Mouse (Mus musculus) cerebellum, adult 9-11 months (tissue): Measurements from ENCODE around the gene Hmgcs1.
A peak's percentile ranks its signal among the peaks of the same experiment; 100 is the strongest.
"Not testable (repeated sequence)": the region's sequence is repeated elsewhere in the genome, so short reads cannot be mapped to it uniquely, and the experiment has no call there.

Experiments used
- DNase-seq: peaks from one replicate; pipeline ENCODE4 v3.0.0; 2022

The Hmgcs1 gene

DNA sequence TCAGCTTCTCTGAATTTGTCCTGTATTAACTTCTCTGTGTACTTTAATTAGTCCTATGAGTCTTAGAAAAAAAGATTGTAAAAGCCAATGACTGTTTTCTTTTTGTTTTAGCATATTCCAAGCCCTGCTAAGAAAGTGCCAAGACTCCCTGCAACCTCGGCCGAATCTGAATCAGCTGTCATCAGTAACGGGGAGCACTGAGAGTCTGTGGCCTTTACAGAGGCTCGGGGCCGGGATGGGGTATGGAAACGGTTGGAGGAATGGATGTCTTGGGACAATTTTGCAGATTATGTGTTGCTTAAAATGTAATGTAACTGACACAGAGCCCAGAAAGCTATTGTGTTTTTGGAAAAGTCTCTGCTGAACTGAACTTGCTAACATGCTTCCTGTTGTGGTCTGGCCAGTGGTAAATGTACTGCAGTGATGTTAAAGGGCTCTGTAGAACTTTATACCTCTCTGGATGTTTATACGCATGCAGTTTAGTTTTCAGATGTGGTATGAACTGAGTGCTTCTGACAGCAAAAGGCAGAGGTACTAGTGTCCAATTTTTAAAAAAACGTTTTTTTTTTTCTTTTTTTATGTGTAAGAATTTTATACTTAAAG, 16.2 kb downstream of the Hmgcs1 start:
- DNase-seq, result not testable (repeated sequence)

DNA sequence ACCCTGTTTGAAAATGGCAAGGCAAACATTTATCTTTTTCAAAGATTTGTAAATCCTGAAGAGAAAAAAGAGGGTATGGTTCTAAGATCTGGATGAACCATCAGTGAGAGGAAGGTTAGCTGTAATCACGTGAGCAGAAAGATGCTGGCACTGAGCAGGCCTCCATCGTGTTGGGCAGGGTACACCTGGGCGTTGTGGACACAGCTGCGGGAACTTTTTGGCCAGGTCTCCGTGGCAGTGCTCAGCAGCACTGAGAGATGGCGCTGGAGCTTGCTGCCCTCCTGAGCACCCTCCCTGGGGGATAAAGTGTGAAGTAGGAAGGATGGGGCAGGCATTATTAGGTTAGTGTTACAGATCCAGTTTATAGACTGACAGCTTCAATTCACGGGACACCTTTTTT, 16.8 kb downstream of the Hmgcs1 start:
- DNase-seq, result no peak

DNA sequence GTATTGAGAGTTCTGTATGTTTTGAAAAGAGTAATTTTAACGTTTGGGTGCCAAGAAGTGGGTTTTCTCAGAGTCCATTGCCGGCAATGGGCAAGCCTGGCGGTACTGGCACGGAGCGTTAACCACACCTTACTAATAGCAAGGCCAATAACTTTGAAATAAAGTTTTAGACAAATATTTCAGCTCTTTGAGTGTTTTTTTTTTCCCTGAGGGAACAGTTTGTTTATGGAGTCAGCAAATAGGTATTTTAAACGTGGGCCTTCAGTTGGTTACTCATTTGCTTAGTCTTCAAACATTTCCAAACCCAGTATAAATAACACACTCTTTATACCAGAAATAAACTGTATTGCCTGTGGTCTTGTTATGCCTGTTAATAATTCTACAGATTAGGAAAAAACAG, 17.7 kb downstream of the Hmgcs1 start:
- DNase-seq, result no peak

DNA sequence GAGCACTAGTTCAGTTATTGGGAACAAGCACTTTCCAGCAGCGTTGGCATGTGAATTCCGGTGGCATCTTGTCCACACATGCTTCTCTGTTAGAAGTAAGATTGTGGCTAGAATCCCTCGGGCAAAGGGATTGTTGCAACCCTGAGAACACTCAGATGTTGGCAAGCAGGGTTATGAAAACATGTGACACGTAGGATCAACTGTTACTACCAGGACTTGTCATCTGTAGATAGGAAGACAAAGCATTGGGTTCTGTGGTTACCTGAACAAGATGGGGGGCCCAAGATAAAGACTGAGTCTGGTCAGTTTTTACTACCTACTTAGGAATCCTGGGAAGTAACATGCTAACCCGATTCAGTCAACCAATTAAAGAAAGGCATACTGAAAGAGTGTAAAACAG, 18.8 kb downstream of the Hmgcs1 start:
- no peak for DNase-seq

DNA sequence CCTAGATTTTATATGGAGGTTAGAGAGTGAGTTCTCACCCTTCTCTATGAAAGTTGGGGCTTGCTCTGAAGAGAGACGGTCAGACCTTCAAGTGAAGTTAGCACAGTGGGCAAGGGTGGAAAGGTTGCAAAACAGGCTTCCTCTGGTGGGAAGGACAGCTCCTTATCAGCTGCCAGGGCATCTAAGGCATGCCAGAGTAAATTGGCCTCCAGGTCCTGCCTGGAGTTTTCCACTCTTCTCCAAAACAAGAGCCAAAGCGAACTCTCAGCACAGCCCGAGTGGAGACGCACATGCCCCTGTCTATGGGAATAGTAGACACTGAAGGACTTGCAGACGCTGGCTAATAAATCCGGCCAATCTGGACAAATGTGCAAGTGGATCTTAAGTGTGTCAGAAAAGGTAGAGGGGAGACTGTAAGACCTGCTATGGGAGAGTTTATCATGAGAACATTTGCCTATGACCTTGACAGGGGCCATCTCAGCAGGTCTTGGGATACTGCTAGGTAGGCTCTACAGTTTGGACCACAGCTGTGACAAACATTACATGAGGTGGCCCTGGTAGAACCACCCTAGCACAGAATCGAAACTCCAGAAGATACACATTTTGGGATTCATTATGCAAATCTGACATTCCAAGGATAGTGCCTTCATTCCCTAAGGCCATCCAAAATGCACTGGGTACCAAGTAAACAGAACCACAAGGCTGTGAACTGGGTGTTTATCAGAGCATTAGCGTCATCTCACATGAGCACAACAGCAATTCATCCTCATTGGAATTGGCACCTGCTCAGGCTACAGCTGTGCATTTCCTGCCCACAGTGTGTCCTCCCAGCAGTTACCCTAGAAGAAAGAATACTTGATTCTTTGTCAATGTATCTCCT, 19.4 kb downstream of the Hmgcs1 start:
- DNase-seq, result no peak

DNA sequence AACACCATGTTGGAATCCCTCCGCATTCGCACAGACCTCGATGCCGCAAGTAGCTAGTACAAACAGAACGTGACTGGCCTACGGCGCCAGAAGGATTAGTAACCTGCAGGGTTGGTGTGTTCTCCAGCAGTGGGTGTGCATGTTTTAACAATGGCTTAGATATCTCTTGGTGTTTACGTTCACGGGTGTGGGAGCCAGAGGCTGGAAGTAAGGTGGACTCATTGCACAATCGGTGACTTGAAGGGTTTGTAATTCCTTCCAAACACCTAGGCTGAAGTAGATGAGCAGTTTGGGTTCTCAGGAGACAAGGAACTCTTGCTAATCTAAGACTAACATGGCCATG, 20.1 kb downstream of the Hmgcs1 start:
- no peak for DNase-seq

DNA sequence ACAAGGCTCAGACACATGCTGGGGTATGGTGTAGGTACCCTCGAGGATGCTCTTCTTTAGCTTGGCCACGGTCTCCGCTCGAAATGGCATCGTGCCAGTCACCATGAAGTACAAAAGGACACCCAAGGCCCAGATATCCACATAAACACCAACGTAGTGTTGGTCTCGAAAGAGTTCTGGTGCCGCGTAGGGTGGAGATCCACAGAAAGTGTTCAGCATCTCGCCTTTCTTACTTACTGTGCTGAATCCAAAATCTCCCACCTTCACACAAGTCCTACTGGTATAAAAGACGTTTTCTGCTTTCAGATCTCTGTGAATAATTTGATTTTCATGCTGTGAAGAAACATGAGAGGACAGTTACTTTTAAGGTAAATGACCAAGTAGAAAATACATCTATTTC, 22.3 kb downstream of the Hmgcs1 start:
- no peak for DNase-seq

DNA sequence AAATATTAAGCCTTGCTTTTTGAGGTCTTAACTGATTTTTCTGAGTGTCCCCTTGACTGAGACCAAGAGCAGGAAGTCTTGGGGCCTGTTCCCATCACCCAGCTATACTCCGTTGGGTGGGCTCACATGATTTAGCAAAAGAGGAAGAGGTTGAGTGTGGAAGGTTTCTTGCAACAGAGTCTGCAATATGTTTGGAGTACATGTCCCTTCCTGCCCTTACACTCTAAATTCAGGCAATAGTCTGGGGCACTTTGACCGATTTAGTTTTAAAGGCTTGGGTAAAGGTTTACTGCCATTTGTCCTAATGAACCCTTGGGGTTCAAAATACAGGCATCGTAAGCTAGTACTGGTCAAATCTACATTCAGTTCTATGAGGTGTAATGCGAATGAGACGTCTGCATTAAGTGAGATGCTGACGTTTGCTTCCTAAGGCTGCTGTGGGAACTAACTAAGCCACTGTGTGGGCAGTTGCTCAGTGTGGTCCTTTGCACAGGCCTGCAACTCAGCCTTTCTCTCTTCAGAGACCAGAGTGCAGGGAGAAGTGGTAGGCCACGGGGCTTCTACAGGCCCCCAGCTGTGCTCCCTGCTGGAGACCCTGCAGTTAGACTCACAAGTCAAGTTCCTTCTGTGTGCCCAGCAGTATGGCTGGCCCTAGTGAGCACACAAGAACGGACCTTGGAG, 23.1 kb downstream of the Hmgcs1 start:
- DNase-seq, result no peak

DNA sequence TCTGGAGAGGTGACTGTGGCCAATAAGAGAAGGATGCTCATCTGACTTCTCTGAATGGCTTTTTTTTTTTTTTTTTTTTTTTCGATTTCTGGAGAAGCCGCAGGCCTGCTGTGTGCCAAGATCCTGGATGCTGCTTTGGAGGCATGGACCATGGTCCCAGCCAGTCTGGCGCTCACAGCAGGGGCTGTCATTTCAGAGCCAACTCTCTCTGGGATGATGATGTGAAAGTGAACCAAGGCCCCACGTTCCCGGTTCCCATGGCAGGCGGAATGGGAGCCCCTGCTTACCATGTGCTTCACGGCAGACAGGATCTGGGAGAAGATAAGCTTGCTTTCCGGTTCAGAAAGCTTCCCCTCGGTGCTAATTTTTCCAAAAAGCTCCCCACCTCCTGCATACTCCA, 23.6 kb downstream of the Hmgcs1 start:
- peak; percentile 70 for DNase-seq

DNA sequence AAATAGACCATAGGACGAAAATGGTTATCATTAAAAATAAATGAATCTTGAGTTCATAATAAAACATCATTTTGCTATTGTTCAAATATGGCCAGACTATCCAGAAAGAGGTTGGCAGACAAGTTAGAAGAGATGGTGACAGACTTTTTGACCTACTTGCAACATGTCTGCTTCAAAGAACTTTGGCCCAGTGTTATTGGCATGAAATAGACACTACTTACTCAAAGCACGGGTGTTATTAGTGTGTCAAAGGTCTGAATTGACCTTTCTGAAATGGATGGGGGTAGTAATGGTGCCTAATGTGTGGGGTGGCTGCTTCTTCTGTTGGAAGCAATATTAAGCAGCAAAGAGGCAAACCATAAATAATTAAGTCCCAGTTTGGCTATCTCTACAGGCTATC, 25.9 kb downstream of the Hmgcs1 start:
- no peak for DNase-seq

DNA sequence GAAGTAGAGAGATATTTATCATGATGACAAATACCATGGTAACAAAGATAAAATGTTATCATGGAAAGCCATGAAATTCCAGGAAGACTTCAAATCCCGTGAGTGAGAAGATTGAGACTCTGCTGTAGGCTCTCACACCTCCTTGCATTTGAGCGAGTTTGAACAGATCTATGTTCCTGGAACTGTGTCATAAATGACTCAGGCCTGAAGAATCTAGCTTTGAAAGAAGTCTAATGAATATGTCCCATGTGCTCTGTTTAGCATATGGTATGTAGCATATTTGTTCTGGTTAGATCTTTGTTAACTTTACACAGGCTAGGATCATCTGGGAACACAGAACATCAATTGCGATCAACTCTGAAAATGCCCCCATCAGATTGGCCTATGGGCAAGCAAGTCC, 32.3 kb downstream of the Hmgcs1 start:
- no peak for DNase-seq

DNA sequence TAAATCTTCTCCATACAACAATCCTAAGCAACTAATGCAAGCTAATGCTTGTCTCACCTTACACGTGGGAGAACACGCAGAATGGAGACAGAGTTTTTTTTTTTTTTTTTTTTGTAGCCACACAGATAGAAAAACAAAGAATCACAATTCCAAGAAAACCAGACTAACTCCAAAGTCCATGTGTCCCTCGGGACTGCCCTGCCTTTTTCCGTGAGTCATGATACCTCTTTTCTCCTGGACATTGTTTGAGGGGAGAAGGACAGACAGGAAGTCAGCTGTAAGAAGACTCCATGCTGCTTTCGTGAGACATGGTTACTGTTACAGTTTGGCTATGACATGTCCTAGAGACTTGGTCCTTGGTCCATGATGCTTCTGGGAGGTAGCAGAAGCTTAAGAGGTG, 33.2 kb downstream of the Hmgcs1 start:
- no peak for DNase-seq

DNA sequence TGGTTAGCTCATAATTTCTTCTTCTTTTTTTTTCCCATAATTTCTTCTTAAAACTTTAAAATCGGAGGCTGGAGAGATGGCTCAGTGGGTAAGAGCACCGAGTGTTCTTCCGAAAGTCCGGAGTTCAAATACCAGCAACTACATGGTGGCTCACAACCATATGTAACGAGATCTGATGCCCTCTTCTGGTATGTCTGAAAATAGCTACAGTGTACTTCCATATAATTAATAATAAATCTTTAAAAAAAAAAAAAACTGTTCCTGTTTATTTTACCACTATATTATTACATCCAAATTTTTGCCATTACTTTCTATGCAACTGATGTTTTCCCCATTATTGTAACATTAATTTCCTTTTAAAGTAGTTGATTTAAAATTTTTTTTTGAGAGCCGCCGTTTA, 34.4 kb downstream of the Hmgcs1 start:
- no peak for DNase-seq

DNA sequence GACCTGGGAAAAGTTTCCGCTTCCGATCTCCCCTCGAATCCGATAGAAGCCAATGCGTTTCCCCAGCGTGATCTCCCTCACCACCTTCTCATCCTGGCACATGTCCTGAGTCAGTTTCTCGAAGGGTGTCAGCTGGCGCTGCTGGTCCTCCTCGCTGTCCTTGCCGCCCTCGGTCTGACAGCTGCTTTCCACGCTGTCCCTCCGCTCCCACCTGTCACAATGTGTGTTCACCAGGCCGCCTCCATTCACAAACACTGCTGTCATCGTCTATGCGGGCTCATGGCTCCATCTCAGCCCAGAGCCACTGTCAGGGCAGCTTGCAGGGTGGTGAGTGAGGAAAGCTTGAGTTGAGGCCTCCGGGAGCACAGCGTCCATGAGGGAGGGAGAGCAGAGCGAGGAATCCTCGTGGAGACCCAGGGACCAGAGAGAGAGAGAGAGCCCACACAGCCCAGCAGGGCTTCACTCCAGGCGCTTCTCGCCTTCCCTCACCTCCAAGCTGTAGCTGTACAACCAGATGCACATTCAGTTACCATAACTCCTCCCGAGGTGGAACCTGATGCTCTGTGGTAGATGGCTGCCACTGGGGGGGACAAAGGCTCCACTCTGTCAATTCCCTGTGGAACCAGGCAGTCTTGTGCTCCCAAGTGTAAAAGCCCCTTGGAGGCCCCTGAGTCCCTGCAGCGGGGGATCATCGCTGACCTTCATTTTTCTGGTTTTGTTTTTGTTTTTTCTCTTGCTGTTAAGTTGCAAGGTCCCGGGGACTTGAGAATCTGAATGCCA, 37.6 kb downstream of the Hmgcs1 start:
- no peak for DNase-seq

DNA sequence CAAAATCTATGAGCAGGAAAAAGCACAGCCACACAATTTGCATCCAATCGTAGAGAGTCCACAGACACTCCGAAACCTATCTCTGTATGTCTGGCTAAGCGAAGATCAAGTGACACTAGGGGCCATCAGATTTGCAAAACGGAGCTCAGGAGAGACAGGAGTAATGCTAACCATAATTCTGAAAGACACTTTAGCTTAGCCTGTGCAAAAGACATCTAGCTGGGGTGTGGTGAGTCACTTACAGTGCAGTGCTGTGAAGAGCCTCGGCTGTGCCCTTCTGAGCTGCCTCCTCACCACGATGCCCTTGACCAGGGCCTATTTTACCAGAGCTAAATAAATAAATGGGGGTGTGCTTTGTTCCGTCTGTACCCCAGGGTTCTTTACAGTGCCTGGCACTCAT, 39.2 kb downstream of the Hmgcs1 start:
- no peak for DNase-seq

DNA sequence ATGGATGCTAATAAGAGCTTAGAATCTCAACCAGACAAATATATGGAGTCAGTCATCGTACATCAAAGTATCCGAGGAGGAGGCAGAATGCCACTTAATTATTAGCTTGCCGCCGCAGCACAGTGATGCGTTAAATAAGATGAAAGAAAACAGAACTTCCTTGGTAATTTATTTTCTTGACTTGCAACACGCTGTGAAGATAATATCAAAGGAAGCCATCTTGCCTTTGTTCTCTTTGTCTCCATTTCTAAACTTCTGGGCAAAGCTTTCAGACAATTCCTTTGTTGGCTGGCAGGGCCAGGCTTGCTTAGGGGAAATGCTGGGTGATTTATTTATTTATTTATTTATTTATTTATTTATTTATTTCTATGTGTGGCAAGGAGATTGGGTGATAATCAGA, 41.3 kb downstream of the Hmgcs1 start:
- DNase-seq, result no peak

DNA sequence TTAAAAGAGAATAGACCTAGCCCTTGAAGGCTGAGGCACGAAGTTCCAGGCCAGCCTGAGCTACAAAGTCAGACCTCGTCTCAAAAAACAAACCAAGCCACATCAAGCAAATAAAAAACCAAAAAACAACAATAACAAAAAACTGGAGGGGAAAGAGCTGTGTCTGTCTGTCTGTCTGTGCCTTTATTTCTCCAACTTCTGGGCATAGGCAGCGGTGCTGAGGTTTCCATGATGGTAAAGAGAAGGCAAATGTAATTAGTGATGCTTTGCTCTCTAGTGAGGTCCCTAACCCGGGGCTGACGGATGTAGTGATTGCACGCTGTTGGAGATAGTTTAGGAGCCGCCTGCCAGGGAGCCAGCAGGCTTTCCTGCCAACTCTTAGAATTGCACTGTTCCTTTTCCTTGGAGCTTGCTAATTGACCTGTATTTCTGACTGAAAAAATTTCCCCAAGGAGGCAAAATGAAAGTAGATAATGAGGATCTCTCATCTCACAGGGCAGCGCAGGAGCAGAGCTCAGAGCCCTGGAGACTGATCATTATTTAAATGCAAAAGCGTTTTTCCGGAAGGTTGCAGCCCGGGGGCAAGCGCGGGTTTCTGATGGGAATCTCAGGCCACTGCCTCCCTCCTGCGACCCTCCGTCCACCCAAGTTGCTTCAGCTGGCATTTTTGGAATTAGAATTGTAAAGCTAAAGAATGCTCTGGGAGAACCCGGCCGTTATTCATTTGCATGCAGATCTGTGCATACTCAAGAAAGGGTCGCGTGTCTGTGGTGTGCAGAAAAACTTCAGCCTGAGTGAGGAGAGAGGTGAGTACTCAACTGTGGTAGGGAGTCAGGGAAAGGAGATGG, 51.4 kb downstream of the Hmgcs1 start:
- DNase-seq, result no peak

DNA sequence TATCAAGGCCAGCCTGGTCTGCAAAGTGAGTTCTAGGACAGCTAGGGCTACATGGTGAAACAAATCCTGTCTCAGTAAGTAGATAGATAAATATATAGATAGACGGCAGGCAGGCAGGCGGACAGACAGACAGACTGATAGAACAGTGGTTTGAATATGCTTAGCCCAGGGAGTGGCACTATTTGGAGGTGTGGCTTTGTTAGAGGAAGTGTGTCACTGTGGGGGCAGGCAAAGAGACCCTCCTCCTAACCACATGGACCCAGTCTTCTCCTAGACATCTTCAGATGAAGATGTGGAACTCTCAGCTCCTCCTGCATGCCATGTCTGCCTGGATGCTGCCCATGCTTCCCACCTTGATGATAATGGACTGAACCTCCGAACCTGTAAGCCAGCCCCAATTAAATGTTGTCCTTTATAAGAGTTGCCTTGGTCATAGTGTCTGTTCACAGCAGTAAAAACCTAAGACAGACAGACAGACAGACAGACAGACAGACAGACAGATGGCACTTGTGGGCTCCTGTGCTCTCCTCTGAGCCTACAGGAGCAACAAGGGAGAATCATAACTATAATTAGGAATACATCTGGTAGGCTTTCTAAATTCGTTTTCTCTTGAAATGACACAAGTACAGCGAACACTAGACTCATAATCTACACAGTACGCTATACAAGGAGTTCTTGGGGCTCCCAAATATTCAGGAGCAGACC, 52.7 kb downstream of the Hmgcs1 start:
- no peak for DNase-seq

DNA sequence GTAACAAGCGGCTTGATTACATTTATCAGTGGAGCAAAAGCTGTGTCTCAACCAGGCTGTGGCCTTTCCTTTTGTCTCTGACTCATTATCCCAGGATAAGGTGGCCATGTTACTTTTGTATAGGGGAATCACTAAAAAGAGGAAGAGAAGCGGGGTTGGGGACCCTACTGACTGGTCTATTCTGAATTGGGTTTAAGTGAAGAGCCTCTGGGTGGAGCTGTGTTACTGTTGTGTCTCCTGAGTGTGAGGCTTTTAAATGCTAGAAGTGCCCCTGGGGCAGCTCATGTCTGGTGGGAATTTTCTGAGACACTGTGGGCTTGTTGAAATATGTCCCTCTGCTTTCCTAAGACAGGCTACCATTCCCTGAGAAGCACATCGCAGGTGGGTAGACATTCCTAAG, 53.3 kb downstream of the Hmgcs1 start:
- no peak for DNase-seq

DNA sequence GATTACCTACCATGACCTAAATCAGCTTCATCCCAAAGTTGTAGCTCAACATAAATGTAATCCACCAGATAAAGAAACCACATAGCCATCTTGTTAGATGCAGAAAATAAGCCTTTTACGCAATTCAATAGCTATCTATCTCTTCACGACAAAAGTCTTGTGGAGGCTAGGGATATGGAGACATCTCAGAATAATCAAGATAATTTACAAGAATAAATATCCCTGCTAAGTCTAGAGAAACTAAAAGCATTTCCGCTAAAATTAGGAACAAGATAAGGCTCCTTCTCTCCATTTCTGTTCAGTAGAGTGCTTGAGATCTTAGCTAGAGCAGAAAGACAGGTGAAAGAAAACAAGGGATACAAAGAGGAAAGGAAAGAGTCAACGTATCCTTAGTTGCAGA, 56.8 kb downstream of the Hmgcs1 start:
- DNase-seq, result no peak

DNA sequence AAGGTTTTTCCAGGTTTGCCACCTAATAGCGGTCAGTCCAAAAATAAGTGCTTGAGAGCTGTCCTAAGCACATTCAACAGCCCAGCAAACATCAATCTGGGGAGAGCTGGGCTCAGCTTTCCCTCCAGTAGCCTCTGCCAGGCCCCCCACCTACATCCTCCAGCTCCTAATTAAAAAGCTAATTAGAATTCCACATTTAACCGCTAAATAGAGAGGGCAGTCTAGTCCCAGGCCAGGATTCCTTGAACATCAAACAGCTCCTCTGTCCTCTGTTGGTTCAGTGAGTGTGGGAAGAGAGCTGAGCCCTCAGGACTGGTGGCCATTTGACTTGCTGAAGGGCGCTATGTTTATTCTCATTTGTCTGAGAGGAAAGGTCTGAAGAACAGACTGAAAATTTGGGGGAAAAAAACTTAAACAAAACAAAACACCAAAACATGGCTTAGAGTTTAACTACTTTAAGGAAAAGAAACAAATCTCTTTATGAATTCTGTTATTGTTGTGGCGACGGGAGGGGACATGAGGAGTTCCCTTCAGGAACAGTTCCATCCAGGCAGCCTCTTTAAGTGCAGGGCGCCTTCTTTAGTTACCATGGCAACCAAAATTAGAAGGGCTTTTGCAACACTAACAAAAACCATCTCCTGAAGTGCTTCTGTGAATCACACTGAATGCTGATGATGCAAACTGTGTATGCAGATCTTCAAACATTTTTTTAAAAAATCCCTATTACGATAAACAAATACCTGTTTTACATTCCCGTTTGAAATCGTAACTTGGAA, 63.9 kb downstream of the Hmgcs1 start:
- peak; percentile 23 for DNase-seq
